Mouse (Mus musculus): ENCODE measurements around the gene Erc2.

Gene Erc2

GRCm38 (mm10) chr14:27622176-27622922 lies at the start of gene Erc2:
TSS of gene Erc2 (plus strand) at chr14:27622428.
- peak; percentile 94 for DNase-seq (ENCODE audit: low read depth, low spot score)

GRCm38 (mm10) chr14:27578443-27578842 lies 43.8 kb upstream of the Erc2 start:
- no peak for DNase-seq (ENCODE audit: low read depth, low spot score)

GRCm38 (mm10) chr14:27589616-27590015 lies 32.6 kb upstream of the Erc2 start:
- peak; percentile 56 for DNase-seq (ENCODE audit: low read depth, low spot score)

GRCm38 (mm10) chr14:27592163-27592562 lies 30.1 kb upstream of the Erc2 start:
- peak; percentile 67 for DNase-seq (ENCODE audit: low read depth, low spot score)

- peak; percentile 90 for DNase-seq (ENCODE audit: low read depth, low spot score)
Measured at GRCm38 (mm10) chr14:27596265-27596664, 26.0 kb upstream of the Erc2 start.

- DNase-seq (ENCODE audit: low read depth, low spot score), result no peak
Measured at GRCm38 (mm10) chr14:27602136-27602535, 20.1 kb upstream of the Erc2 start.

GRCm38 (mm10) chr14:27607419-27607818 lies 14.8 kb upstream of the Erc2 start:
- no peak for DNase-seq (ENCODE audit: low read depth, low spot score)

GRCm38 (mm10) chr14:27613766-27614165 lies 8.5 kb upstream of the Erc2 start:
- DNase-seq (ENCODE audit: low read depth, low spot score), result no peak

GRCm38 (mm10) chr14:27617286-27617685 lies 4.9 kb upstream of the Erc2 start:
- DNase-seq (ENCODE audit: low read depth, low spot score), result no peak

GRCm38 (mm10) chr14:27621576-27621975 lies 652 bp upstream of the Erc2 start:
- no peak for DNase-seq (ENCODE audit: low read depth, low spot score)

GRCm38 (mm10) chr14:27622923-27623219 lies 643 bp downstream of the Erc2 start:
- DNase-seq (ENCODE audit: low read depth, low spot score), result no peak

- peak; percentile 90 for DNase-seq (ENCODE audit: low read depth, low spot score)
Measured at GRCm38 (mm10) chr14:27623368-27623767, 1.1 kb downstream of the Erc2 start.

GRCm38 (mm10) chr14:27628701-27629100 lies 6.5 kb downstream of the Erc2 start:
- no peak for DNase-seq (ENCODE audit: low read depth, low spot score)

GRCm38 (mm10) chr14:27629369-27630012 lies 7.3 kb downstream of the Erc2 start:
- peak; percentile 51 for DNase-seq (ENCODE audit: low read depth, low spot score)

- peak; percentile 51 for DNase-seq (ENCODE audit: low read depth, low spot score)
Measured at GRCm38 (mm10) chr14:27630973-27631640, 8.9 kb downstream of the Erc2 start.

GRCm38 (mm10) chr14:27634761-27635160 lies 12.5 kb downstream of the Erc2 start:
- DNase-seq (ENCODE audit: low read depth, low spot score), result no peak

GRCm38 (mm10) chr14:27636556-27636955 lies 14.3 kb downstream of the Erc2 start:
- no peak for DNase-seq (ENCODE audit: low read depth, low spot score)

GRCm38 (mm10) chr14:27641382-27641781 lies 19.2 kb downstream of the Erc2 start:
- no peak for DNase-seq (ENCODE audit: low read depth, low spot score)

GRCm38 (mm10) chr14:27642981-27643380 lies 20.8 kb downstream of the Erc2 start:
- no peak for DNase-seq (ENCODE audit: low read depth, low spot score)

GRCm38 (mm10) chr14:27654670-27655069 lies 32.4 kb downstream of the Erc2 start:
- DNase-seq (ENCODE audit: low read depth, low spot score), result no peak

- no peak for DNase-seq (ENCODE audit: low read depth, low spot score)
Measured at GRCm38 (mm10) chr14:27658616-27659015, 36.4 kb downstream of the Erc2 start.

GRCm38 (mm10) chr14:27661466-27661865 lies 39.2 kb downstream of the Erc2 start:
- no peak for DNase-seq (ENCODE audit: low read depth, low spot score)

- DNase-seq (ENCODE audit: low read depth, low spot score), result no peak
Measured at GRCm38 (mm10) chr14:27662251-27662650, 40.0 kb downstream of the Erc2 start.

Measured in ZHBTc4 (cell line).